Mouse (Mus musculus): ENCODE measurements around the gene Gm5901.
"Not testable (repeated sequence)": the region's sequence is repeated elsewhere in the genome, so short reads cannot be mapped to it uniquely, and the experiment has no call there.

The Gm5901 gene

DNA sequence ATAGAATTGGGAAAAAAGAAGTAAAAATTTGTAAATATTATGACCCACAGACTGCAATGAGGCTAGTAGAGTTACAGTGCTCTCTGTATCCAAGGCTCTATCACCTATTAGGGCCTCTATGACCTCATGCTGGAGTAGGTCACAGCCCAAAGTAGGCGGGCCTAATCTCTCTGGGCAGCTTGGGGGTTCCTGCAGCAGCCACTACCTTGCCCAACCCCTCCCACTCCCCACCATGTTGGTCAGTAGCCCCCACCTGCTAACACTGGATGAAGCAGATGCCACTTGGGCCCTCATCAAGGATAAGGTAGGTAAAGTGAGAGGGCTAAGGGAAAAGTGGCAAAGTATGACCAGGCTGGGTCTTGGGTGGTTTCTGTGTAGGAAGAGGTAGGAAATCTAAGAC is at the start of gene Gm5901:
Gm5901 (plus strand) TSS at position 173 of the 400 bp plus-strand sequence.
- no peak for DNase-seq

DNA sequence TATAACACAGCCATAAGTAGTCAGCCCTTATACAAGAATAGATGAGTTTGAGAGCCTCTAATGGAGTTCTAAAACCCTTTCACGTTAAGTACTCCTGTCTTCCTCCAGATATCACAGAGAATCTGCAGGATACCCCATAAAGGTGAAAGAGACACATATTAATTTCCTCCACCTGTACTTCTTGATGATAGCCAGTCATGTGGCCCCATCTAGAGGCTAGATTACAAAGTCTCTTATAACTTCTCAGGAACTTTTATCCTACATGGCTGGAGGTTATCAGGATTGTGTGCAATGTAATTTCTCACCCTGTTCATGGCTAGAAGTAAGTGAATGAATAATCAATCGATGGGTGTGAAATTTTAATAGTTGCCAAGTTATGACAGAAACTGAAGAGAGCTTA is 49.5 kb upstream of the Gm5901 start:
- DNase-seq, result no peak

DNA sequence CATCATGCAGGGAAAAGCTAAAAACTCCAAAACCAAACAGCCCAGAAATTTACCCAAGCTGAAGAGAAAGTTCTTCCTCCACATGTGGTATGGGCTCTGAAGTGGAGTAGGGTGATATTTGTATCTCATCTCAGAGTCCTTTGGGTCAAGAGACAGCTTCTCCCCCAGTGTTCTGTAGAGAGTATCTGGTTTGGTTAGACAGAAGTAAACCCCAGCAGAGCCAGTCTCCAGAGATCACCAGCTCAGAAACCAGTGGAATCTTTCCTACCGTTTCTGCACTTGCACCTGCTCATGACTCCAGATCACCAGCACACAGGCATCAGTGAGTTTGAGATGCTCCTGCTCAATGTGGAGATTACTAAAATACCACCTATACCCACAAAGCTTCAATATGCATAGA is 40.8 kb upstream of the Gm5901 start, which contains the start of gene Olfr690:
Olfr690 (minus strand) TSS at position 101 of the 400 bp plus-strand sequence.
- no peak for DNase-seq

DNA sequence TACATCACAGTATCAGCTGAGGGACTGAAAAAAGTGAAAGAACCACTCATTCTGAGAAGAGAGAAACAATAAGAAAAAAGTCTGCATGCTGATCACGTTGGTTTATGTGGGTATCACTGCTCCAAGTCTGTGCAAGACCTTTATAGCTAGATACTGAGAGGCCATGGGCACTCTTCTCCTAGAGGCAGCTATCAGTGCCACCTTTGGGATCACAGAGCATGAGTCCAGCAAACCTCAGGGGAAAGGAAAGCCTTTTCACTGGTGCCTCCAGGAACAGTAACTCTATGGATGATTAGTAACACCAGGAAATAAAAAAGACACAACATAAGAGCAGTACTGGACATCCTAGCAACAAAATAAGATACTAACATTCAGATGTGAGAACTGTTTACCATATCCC is 32.7 kb upstream of the Gm5901 start, which contains the start of gene Olfr691:
Olfr691 (minus strand) TSS at position 101 of the 400 bp plus-strand sequence.
- no peak for DNase-seq

DNA sequence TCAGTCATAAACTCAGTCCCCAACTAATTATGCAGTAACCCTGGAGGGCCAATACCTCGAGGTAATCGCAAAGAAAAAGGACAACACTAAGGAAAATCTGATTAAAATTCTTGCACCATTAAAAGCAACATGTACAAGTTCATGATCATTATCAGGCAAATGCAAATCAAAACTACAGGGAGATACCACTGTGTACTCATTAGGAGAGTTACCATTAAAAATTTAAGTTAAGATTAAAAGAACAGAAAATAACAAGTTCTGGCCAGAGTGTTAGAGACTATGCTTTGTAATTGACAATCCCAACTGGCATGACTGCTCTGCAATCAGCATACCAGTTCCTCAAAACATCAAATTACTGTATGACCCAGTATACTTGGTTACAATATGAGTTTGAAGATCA is 32.1 kb upstream of the Gm5901 start:
- DNase-seq, result no peak

- not testable (repeated sequence) for DNase-seq
These were observed 18.8 kb upstream of the Gm5901 start for GRCm38 (mm10) chr7:105356064-105356463.

- not testable (repeated sequence) for DNase-seq
These were observed 18.4 kb upstream of the Gm5901 start for GRCm38 (mm10) chr7:105356487-105356886.

- DNase-seq, result no peak
These were observed 13.1 kb upstream of the Gm5901 start for GRCm38 (mm10) chr7:105361713-105362112.

DNA sequence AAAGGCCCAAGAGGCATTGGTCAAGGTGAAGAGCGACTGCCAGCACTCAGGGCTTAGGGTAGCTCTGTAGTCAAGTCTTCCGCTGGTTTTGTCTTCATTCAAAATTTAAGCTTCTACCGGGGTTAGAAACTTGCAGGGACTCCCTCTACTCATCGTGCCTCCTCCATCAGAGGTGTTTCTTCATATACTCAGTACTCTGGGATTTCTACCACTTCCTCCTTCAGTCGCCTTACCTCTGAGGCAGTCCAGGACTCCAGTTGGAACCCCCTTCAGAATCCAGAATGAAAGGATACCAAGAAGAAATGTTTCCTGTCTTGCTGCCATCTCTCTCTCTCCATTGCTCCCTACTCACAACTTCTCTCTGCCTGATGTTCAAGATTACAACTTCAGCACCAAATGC is 7.6 kb upstream of the Gm5901 start:
- no peak for DNase-seq

GRCm38 (mm10) chr7:105367930-105368329 is 6.9 kb upstream of the Gm5901 start, which contains the start of gene Olfr692:
TSS of gene Olfr692 (plus strand) at chr7:105368230.
- DNase-seq, result no peak

DNA sequence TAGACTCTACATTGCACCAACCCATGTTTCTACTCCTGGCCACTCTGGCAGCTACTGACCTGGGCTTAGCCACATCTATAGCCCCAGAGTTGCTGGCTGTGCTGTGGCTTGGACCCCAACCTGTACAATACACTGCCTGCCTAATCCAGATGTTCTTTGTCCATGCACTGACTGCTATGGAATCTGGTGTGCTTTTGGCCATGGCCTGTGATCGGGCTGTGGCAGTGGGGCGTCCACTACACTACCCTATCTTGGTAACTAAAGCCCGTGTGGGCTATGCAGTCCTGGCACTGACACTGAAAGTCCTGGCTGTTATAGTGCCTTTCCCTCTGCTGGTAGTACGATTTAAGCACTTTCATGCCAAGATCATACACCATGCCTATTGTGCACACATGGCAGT is 6.3 kb upstream of the Gm5901 start:
- DNase-seq, result no peak

GRCm38 (mm10) chr7:105372912-105373311 is 1.9 kb upstream of the Gm5901 start:
- DNase-seq, result no peak

GRCm38 (mm10) chr7:105373509-105373908 is 1.3 kb upstream of the Gm5901 start:
- DNase-seq, result no peak

DNA sequence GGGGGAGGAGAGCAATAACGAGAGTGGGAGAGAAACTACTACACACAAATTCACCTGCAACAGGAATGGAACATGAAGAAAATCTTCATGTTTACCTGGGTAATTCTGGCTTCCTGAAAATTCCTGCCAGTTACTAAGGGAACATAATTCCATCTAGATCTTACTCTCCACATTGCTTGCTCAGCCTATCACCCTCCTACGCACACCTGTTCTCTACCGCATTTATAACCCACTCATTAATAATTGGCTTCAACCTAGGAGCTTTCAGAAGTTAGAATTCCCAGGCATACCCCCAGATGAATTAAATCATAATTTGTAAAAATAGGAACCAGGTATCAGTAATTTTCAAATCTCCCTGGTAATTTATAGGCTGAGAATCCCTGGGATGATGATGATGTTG is 862 bp upstream of the Gm5901 start:
- DNase-seq, result no peak

GRCm38 (mm10) chr7:105380329-105380728 is 5.5 kb downstream of the Gm5901 start:
- DNase-seq, result no peak

GRCm38 (mm10) chr7:105387696-105388095 is 12.9 kb downstream of the Gm5901 start:
- no peak for DNase-seq

- no peak for DNase-seq
These were observed 15.4 kb downstream of the Gm5901 start for GRCm38 (mm10) chr7:105390236-105390635.

- DNase-seq, result no peak
These were observed 19.8 kb downstream of the Gm5901 start for GRCm38 (mm10) chr7:105394606-105395005.

DNA sequence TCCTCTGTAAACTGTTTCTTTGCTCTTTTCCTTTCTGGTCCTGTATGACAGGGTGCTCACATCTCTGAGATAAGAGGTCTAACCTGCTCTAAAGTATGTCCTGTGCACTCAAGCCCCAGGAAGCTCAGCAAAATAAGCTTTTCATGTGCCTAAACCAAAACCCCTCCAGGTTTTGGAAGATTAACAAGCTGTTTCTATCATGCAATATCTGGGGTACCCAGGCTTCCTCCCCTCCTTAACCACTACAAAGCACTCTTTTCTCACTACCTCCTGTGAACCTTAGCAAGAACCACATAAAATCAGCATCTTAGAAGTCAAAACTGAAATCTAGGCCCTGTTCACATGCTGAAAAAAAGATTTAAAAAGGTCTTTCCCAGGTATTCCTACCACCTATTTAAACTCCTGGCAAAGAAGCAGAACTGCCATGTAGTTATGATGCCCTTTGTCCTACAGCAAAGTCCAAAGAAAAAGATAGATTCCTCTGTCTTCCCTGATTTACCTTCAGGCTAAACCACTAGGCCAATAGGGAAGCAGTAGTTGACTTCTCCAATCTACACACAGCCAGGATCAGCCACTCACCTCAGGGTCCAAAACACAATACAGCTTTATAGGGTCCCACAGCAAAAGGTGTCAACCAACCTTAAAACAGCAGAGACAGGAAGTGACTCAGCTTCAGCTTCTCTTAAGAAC is 20.4 kb downstream of the Gm5901 start:
- DNase-seq, result no peak

DNA sequence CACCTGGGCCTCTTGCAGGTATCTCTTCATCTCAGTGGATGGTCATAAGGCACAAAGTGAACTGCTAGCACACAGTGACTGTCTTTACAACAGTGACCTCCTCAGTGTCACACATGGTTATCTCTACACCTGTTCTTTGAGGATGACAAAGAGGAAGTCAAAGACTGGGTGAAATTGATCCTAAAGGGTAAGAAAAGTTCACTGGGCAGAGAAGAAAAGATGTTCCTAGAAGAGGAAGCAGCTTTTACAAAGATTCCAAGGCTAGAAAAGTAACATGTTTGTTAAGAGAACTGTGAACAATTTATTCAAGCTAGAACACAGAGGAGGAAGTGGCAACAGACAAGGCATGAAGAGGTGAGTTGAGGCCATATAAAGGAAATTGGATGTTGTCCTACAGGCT is 21.3 kb downstream of the Gm5901 start:
- DNase-seq, result no peak

DNA sequence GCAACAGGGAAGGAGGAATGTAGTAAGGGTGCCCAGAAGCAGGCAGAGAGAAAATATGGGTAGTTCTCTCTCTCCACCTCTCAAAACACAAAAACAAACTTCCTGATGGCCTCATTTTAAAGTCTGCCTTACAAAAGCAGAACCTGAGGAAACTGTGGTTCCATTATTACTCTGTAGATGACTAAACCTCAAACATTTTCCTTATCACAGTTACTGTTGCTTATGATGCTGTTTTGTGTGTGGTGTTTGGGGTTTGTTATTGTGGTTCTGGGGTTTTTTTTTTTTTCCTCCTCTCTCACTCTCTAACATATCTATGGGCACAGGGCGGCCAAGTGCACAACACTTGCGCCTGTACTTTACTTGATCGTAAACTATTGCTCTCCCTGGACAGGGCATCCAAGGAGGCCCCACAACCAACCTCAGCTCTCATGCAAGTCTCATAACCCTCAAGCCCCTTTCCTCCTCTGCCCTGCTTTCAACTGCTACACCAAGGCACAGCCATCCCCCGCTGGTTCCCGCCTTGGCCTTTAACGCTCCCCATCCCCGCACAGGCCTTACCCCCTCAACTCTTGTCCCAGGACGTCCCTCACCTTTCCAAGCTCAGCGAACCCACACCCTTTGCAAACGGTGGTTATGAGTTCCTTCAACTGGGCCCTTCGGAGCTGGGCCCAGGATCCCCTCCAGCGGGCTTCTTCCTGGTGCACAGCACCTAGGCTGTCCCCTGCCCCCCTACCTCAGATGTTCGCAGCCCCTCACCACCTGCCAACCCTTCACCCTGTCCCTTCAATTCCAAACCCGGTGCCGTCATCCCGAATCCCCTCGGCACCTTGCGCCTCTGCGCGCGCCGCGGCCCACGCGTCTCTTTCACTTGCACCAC is 24.5 kb downstream of the Gm5901 start:
- DNase-seq, result peak; percentile 19

DNA sequence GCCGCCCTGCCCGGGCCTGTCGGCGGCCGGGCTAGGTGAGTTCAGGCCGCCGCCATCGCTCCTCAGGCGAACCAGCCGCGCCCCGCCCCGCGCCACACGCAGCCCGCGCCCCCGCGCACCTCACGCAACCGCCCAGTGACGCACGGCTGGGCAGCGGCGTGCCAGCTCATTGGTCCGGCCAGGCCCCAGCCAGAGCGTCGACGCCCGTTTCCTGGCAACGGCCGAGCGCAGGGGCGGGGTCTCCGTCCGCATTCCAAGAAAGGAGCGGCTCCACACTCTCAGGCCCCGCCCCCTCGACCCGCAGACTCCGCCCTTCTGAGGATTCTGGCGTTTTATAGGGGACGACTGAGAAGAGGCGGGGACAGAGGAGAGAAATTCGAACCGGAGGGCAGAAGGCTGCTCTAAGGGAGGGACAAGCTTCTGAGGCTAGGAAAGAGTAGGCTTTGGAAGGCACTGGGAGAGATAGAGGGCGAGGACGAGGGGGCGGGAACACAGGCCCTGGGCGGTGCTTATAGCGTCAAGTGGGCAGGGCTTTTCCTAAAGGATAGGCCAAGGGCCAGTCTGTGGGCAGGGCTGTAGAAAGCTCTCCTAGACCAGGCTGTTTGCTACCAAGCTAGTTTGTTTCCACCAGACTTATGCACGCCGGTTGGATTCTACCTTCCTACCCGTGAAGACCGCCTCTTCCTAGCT is 25.2 kb downstream of the Gm5901 start, which contains the start of gene Fam160a2:
Fam160a2 (minus strand) TSS at position 120 of the 690 bp plus-strand sequence.
- DNase-seq, result peak; percentile 100

DNA sequence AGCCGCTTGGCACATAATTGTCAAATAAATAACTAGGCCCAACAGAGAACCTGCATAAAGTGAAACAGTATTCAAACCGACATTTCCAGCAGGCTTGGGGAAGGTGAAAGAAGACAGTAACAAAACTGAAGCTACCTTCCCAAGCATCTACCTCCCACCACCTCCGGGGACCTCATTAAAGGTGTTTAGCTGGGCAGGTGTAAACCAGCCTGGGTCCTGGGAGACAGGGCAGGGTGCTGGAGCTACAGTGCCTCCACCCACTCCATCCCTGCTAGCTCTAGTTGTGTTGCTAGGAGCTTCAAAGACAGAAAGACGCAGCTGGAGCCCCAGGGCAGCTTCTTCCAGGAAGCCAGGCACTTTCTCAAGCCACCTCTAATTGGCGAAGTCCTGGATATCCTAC is 29.4 kb downstream of the Gm5901 start, which contains the start of gene Cnga4:
Cnga4 (plus strand) TSS at position 301 of the 400 bp plus-strand sequence.
- DNase-seq, result no peak
